Mouse (Mus musculus): ENCODE data around the gene Ipp.
A peak's percentile ranks its signal among the peaks of the same experiment; 100 is the strongest.

Ipp gene

GRCm38 (mm10) chr4:116507425-116508218 lies at the start of gene Ipp:
Ipp (plus strand) TSS chr4:116507549.
- peak; percentile 95 to 99 for DNase-seq (ENCODE audit: low spot score in 2 of 2)

GRCm38 (mm10) chr4:116461943-116462342 lies 45.4 kb upstream of the Ipp start:
- no peak for DNase-seq (ENCODE audit: low spot score in 2 of 2)

- DNase-seq (ENCODE audit: low spot score in 2 of 2), result peak in 1 of 2 experiments; percentile 63
Measured at GRCm38 (mm10) chr4:116463231-116464125, 43.9 kb upstream of the Ipp start.

GRCm38 (mm10) chr4:116464126-116464981 lies 43.0 kb upstream of the Ipp start, which contains the start of gene Mast2:
Mast2 (minus strand) TSS chr4:116464183.
- DNase-seq (ENCODE audit: low spot score in 2 of 2), result peak; percentile 68 to 88

- no peak for DNase-seq (ENCODE audit: low spot score in 2 of 2)
Measured at GRCm38 (mm10) chr4:116481322-116481721, 26.0 kb upstream of the Ipp start.

GRCm38 (mm10) chr4:116483476-116483875 lies 23.9 kb upstream of the Ipp start:
- DNase-seq (ENCODE audit: low spot score in 2 of 2), result no peak

GRCm38 (mm10) chr4:116491119-116491536 lies 16.2 kb upstream of the Ipp start:
- DNase-seq (ENCODE audit: low spot score in 2 of 2), result peak in 1 of 2 experiments; percentile 20

GRCm38 (mm10) chr4:116491886-116492285 lies 15.5 kb upstream of the Ipp start:
- DNase-seq (ENCODE audit: low spot score in 2 of 2), result no peak

GRCm38 (mm10) chr4:116492460-116492859 lies 14.9 kb upstream of the Ipp start:
- DNase-seq (ENCODE audit: low spot score in 2 of 2), result no peak

GRCm38 (mm10) chr4:116493646-116494045 lies 13.7 kb upstream of the Ipp start:
- no peak for DNase-seq (ENCODE audit: low spot score in 2 of 2)

- no peak for DNase-seq (ENCODE audit: low spot score in 2 of 2)
Measured at GRCm38 (mm10) chr4:116499978-116500377, 7.4 kb upstream of the Ipp start.

GRCm38 (mm10) chr4:116506886-116507424 lies 394 bp upstream of the Ipp start:
- DNase-seq (ENCODE audit: low spot score in 2 of 2), result peak in 1 of 2 experiments; percentile 30

- no peak for DNase-seq (ENCODE audit: low spot score in 2 of 2)
Measured at GRCm38 (mm10) chr4:116531109-116531508, 23.8 kb downstream of the Ipp start.

GRCm38 (mm10) chr4:116536351-116536750 lies 29.0 kb downstream of the Ipp start:
- no peak for DNase-seq (ENCODE audit: low spot score in 2 of 2)

- DNase-seq (ENCODE audit: low spot score in 2 of 2), result no peak
Measured at GRCm38 (mm10) chr4:116537737-116538136, 30.4 kb downstream of the Ipp start.

- no peak for DNase-seq (ENCODE audit: low spot score in 2 of 2)
Measured at GRCm38 (mm10) chr4:116550432-116550831, 43.1 kb downstream of the Ipp start.

GRCm38 (mm10) chr4:116553035-116553434 lies 45.7 kb downstream of the Ipp start:
- no peak for DNase-seq (ENCODE audit: low spot score in 2 of 2)

GRCm38 (mm10) chr4:116555413-116556300 lies 48.3 kb downstream of the Ipp start, which contains the start of gene Tmem69:
Tmem69 (minus strand) TSS chr4:116555936.
- DNase-seq (ENCODE audit: low spot score in 2 of 2), result peak; percentile 75 to 84

- DNase-seq (ENCODE audit: low spot score in 2 of 2), result peak; percentile 90 to 96
Measured at GRCm38 (mm10) chr4:116556561-116557305, 49.4 kb downstream of the Ipp start.
